Mouse (Mus musculus): ENCODE results near the gene Layn. TPM values are rescaled to one million over a fixed set of nuclear protein-coding genes. Genes with fewer than 3 reads are reported as not detected.

Gene Layn
- polyA plus RNA-seq, 1 experiment from 2014 or later = 8.4 TPM

GRCm38 (mm10) chr9:51070801-51071200, 6.1 kb downstream of the Layn start:
- no peaks in the 10 kb centered on the region for H3K27me3 ChIP-seq
- 85% methylated on average over 4 of the region's 4 CpGs for WGBS
- no peak overlapping the region for H3K4me2 ChIP-seq (replicated peaks)
- peaks cover 11% of the 10 kb centered on the region for H3K4me1 ChIP-seq
- H3K4me3 ChIP-seq = no peak overlapping the region
- H3K9ac ChIP-seq = no peak overlapping the region
- no peak for ATAC-seq (ENCODE audit: low FRiP score, low read depth)
- no peaks in the 10 kb centered on the region for H3K9me3 ChIP-seq
- H3K36me3 ChIP-seq = no peaks in the 10 kb centered on the region
- no peak overlapping the region for H3K27ac ChIP-seq

- ATAC-seq (ENCODE audit: low FRiP score, low read depth) = no peak
- H3K4me3 ChIP-seq = no peak overlapping the region
- no peaks in the 10 kb centered on the region for H3K9me3 ChIP-seq
- no peaks in the 10 kb centered on the region for H3K36me3 ChIP-seq
- 53% methylated on average over 3 of the region's 3 CpGs for WGBS
- H3K9ac ChIP-seq = no peak overlapping the region
- H3K4me2 ChIP-seq (replicated peaks) = no peak overlapping the region
- no peaks in the 10 kb centered on the region for H3K4me1 ChIP-seq
- H3K27me3 ChIP-seq = no peaks in the 10 kb centered on the region
- no peak overlapping the region for H3K27ac ChIP-seq
These were observed 8.7 kb downstream of the Layn start for GRCm38 (mm10) chr9:51068202-51068601.

GRCm38 (mm10) chr9:51060601-51061000, 16.3 kb downstream of the Layn start, which contains the start of gene Btg4:
TSS of gene Btg4 (plus strand) at chr9:51060901.
- 88% methylated on average over 2 of the region's 2 CpGs for WGBS
- Histone ChIP-seq H3K4me3 (no peak within 1 kb of the TSS), H3K9me3 (no peaks in the 10 kb centered on the region), H3K27me3 (no peaks in the 10 kb centered on the region), H3K4me2 (replicated peaks) (no peak within 1 kb of the TSS), H3K27ac (no peak within 1 kb of the TSS), H3K36me3 (peaks cover 7% of the 10 kb centered on the region; the same call in 1 of the 2 replicates), H3K4me1 (peaks cover 7% of the 10 kb centered on the region), H3K9ac (no peak within 1 kb of the TSS)
- ATAC-seq (ENCODE audit: low FRiP score, low read depth) = no peak

GRCm38 (mm10) chr9:51058951-51059521, 17.9 kb downstream of the Layn start:
- Histone ChIP-seq H3K9ac (no peak overlapping the region), H3K4me3 (no peak overlapping the region), H3K9me3 (no peaks in the 10 kb centered on the region), H3K36me3 (peaks cover 7% of the 10 kb centered on the region; the same call in 1 of the 2 replicates), H3K4me2 (replicated peaks) (no peak overlapping the region), H3K27me3 (no peaks in the 10 kb centered on the region), H3K4me1 (peaks cover 7% of the 10 kb centered on the region), H3K27ac (no peak overlapping the region)
- ATAC-seq (ENCODE audit: low FRiP score, low read depth) = no peak
- 80% methylated on average over 4 of the region's 4 CpGs for WGBS

- Histone ChIP-seq H3K27me3 (no peaks in the 10 kb centered on the region), H3K4me1 (peaks cover 7% of the 10 kb centered on the region), H3K4me2 (replicated peaks) (no peak overlapping the region), H3K9ac (no peak overlapping the region), H3K27ac (no peak overlapping the region), H3K9me3 (no peaks in the 10 kb centered on the region), H3K36me3 (no peaks in the 10 kb centered on the region), H3K4me3 (no peak overlapping the region)
- 41% methylated on average over 3 of the region's 3 CpGs for WGBS
- ATAC-seq (ENCODE audit: low FRiP score, low read depth) = no peak
These were observed 20.3 kb downstream of the Layn start for GRCm38 (mm10) chr9:51056360-51057324.

GRCm38 (mm10) chr9:51052180-51052579, 24.7 kb downstream of the Layn start:
- no peaks in the 10 kb centered on the region for H3K9me3 ChIP-seq
- peaks cover 7% of the 10 kb centered on the region for H3K4me1 ChIP-seq
- WGBS = 72% methylated on average over 3 of the region's 3 CpGs
- H3K9ac ChIP-seq = no peak overlapping the region
- no peaks in the 10 kb centered on the region for H3K36me3 ChIP-seq
- no peaks in the 10 kb centered on the region for H3K27me3 ChIP-seq
- no peak overlapping the region for H3K27ac ChIP-seq
- ATAC-seq (ENCODE audit: low FRiP score, low read depth) = no peak
- no peak overlapping the region for H3K4me3 ChIP-seq
- no peak overlapping the region for H3K4me2 ChIP-seq (replicated peaks)

- H3K4me2 ChIP-seq (replicated peaks) = no peak overlapping the region
- no peak for ATAC-seq (ENCODE audit: low FRiP score, low read depth)
These were observed 34.8 kb downstream of the Layn start for GRCm38 (mm10) chr9:51042136-51042535.

GRCm38 (mm10) chr9:51041491-51041980, 35.4 kb downstream of the Layn start:
- H3K4me1 ChIP-seq = no peaks in the 10 kb centered on the region
- no peaks in the 10 kb centered on the region for H3K27me3 ChIP-seq
- no peak overlapping the region for H3K4me3 ChIP-seq
- H3K36me3 ChIP-seq = no peaks in the 10 kb centered on the region
- WGBS = 95% methylated on average over 7 of the region's 7 CpGs
- no peak overlapping the region for H3K9ac ChIP-seq
- no peaks in the 10 kb centered on the region for H3K9me3 ChIP-seq
- ATAC-seq (ENCODE audit: low FRiP score, low read depth) = no peak
- H3K4me2 ChIP-seq (replicated peaks) = no peak overlapping the region
- no peak overlapping the region for H3K27ac ChIP-seq

More at GRCm38 (mm10) chr9:51042136-51042535, 34.8 kb downstream of the Layn start:
- no peak overlapping the region for H3K27ac ChIP-seq
- H3K4me1 ChIP-seq = no peaks in the 10 kb centered on the region
- no peaks in the 10 kb centered on the region for H3K27me3 ChIP-seq
- no peak overlapping the region for H3K9ac ChIP-seq
- H3K9me3 ChIP-seq = no peaks in the 10 kb centered on the region
- WGBS = 77% methylated on average over 6 of the region's 6 CpGs
- H3K4me3 ChIP-seq = no peak overlapping the region
- no peaks in the 10 kb centered on the region for H3K36me3 ChIP-seq

GRCm38 (mm10) chr9:51032785-51033529, 43.9 kb downstream of the Layn start:
- H3K4me3 ChIP-seq = no peak overlapping the region
- no peak for ATAC-seq (ENCODE audit: low FRiP score, low read depth)
- no peaks in the 10 kb centered on the region for H3K36me3 ChIP-seq
- 0 out of 2 replicates have a peak, but pooled peaks cover 3% of the 10 kb centered on the region for H3K4me1 ChIP-seq
- WGBS = 84% methylated on average over 3 of the region's 3 CpGs
- H3K9ac ChIP-seq = no peak overlapping the region
- no peak overlapping the region for H3K27ac ChIP-seq
- no peaks in the 10 kb centered on the region; the same call in 1 of the 2 replicates for H3K27me3 ChIP-seq
- H3K4me2 ChIP-seq (replicated peaks) = no peak overlapping the region
- no peaks in the 10 kb centered on the region for H3K9me3 ChIP-seq

GRCm38 (mm10) chr9:51032291-51032690, 44.6 kb downstream of the Layn start:
- Histone ChIP-seq H3K27ac (no peak overlapping the region), H3K4me1 (0 out of 2 replicates have a peak, but pooled peaks cover 3% of the 10 kb centered on the region), H3K36me3 (no peaks in the 10 kb centered on the region), H3K4me2 (replicated peaks) (no peak overlapping the region), H3K4me3 (no peak overlapping the region), H3K9me3 (no peaks in the 10 kb centered on the region), H3K27me3 (no peaks in the 10 kb centered on the region; the same call in 1 of the 2 replicates), H3K9ac (no peak overlapping the region)
- WGBS = 58% methylated on average over 8 of the region's 8 CpGs
- ATAC-seq (ENCODE audit: low FRiP score, low read depth) = no peak

- Histone ChIP-seq H3K27me3 (no peaks in the 10 kb centered on the region; the same call in 1 of the 2 replicates), H3K4me3 (no peak overlapping the region), H3K27ac (no peak overlapping the region), H3K4me1 (0 out of 2 replicates have a peak, but pooled peaks cover 3% of the 10 kb centered on the region), H3K9me3 (no peaks in the 10 kb centered on the region), H3K36me3 (no peaks in the 10 kb centered on the region), H3K4me2 (replicated peaks) (no peak overlapping the region), H3K9ac (no peak overlapping the region)
- WGBS = 61% methylated on average over 6 of the region's 6 CpGs
- ATAC-seq (ENCODE audit: low FRiP score, low read depth) = no peak
These were observed 45.3 kb downstream of the Layn start for GRCm38 (mm10) chr9:51031603-51032002.

Measured in limb, embryonic 13.5 days (tissue).